Mouse (Mus musculus) embryonic facial prominence, embryonic 14.5 days (tissue): ENCODE data around the gene Bahcc1. TPM values are rescaled to one million over a fixed set of nuclear protein-coding genes. Genes with fewer than 3 reads are reported as not detected.
A peak's percentile ranks its signal among the peaks of the same experiment; 100 is the strongest.

Source experiments
- ATAC-seq: fragments of 200-750 bp; cut with Nextera tagmentation; 2 replicates; pipeline ENCODE4 v1.8.0; 2017; ENCODE audit warnings: low read depth, moderate number of reproducible peaks, moderate TSS enrichment
- DNase-seq: peaks from one replicate; pipeline ENCODE4 v3.0.0-alpha.2; 2015; ENCODE audit warnings: low spot score
- H3K27ac ChIP-seq: fragments of 300-500 bp; sonication (generic); replicated peaks from 2 replicates; pipeline ENCODE4 v1.5.1; 2014; ENCODE audit warnings: low read depth, mild to moderate bottlenecking, low read length, moderate library complexity
- H3K27me3 ChIP-seq: fragments of 300-500 bp; sonication (generic); replicated peaks from 2 replicates; pipeline ENCODE4 v1.6.1; 2014; ENCODE audit warnings: low read length; ENCODE audit not compliant: control insufficient read depth, insufficient read depth
- H3K36me3 ChIP-seq: fragments of 300-500 bp; sonication (generic); 2 replicates; pipeline ENCODE4 v1.6.1; 2014; ENCODE audit warnings: low read length, mixed read lengths; ENCODE audit not compliant: control insufficient read depth, insufficient read depth
- H3K4me1 ChIP-seq: fragments of 300-500 bp; sonication (generic); 2 replicates; pipeline ENCODE4 v1.6.1; 2014; ENCODE audit warnings: antibody characterized with exemption, low read length; ENCODE audit not compliant: control insufficient read depth, insufficient read depth
- H3K4me2 ChIP-seq: fragments of 300-500 bp; sonication (generic); 2 replicates; pipeline ENCODE4 v1.6.1; 2014; ENCODE audit warnings: low read depth, mild to moderate bottlenecking, low read length, moderate library complexity, mixed read lengths
- H3K4me3 ChIP-seq: fragments of 300-500 bp; sonication (generic); 2 replicates; pipeline ENCODE4 v1.5.1; 2014; ENCODE audit warnings: low read depth, mild to moderate bottlenecking, low read length
- H3K9ac ChIP-seq: fragments of 300-500 bp; sonication (generic); 2 replicates; pipeline ENCODE4 v1.6.1; 2014; ENCODE audit warnings: low read depth, mild to moderate bottlenecking, low read length, moderate library complexity, mixed read lengths
- H3K9me3 ChIP-seq: fragments of 300-500 bp; sonication (generic); 2 replicates; pipeline ENCODE4 v1.6.1; 2016; ENCODE audit warnings: low read length; ENCODE audit not compliant: control insufficient read depth
- WGBS: fragments of 180-500 bp; shearing (Covaris S2); extraction: QIAGEN DNeasy Blood & Tissue Kit; methylation state at CpG from one replicate; pipeline ENCODE4 v1.1.7; 2014; 5-methylcytosine and 5-hydroxymethylcytosine counted together
- polyA plus RNA-seq: library from polyadenylated mRNA; unstranded; fragments of >200 nt; fragmentation: Nextera tagmentation; extraction: Ambion mirVana; gene quantifications from 2 replicates; pipeline ENCODE4 v1.2.1, GENCODE M21; 2014

Bahcc1 gene
- polyA plus RNA-seq, 1 experiment from 2014 or later, result 11.1 TPM

DNA sequence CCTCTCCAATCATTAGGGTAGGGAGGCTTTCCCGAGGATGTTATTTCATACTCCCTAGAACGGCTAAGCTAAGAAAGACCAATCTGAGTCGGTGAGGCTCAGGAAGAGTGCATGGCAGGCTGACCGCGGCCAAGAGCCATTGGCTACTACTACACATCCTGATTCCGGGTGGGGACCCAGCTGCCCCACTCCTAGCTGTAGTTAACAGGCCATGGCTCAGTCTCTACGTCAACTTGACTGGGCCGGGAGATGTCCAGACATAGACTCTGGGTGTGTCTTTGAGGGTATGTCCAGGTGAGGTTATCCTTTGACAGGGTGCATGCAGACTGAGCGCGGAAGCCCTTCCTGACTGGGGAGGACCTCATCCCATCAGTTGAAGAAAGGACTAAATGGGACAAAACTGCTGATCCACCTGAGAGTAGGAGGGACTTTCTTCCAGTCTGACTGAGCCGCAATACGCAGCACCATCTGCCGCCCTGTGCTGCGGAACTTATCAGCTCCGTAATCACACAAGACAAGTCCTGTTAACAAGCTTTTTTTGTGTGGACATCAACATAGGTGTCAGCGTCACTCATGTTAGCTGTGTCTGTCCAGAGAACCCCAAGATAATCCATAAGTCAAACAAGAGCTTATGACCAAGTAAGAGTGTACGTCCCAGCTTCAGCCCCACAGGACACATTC lies 14.4 kb upstream of the Bahcc1 start:
- Histone ChIP-seq H3K9me3 (peaks cover 6% of the 10 kb centered on the region), H3K4me1 (peaks cover 23% of the 10 kb centered on the region), H3K36me3 (no peaks in the 10 kb centered on the region), H3K27ac (0 out of 2 replicates have a peak overlapping the region, but pooled peaks have one; percentile 11), H3K4me2 (no peak overlapping the region), H3K27me3 (no peaks in the 10 kb centered on the region), H3K9ac (no peak overlapping the region), H3K4me3 (no peak overlapping the region)
- ATAC-seq (no peak), DNase-seq (no peak)
- WGBS, result 84% methylated on average over 15 of the region's 17 CpGs

DNA sequence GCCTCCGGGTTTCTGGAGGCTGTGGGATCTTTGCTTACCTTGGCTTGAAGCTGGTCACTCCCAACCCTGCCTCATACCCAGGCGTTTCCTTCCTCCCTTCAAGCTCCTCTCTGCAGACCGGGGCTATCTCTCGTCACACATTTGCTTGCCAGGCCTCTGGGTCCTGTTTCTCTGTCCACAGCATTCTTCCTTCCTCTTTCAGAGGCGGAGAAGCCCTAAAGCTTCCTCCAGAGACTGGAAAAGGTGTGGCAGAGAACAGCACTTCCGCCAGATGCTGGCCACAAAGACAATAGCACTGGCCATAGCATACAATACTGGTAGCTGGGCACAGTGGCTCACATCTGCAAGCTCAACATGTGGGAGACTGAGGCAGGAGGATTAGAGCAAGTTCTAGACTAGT lies 13.8 kb upstream of the Bahcc1 start:
- Histone ChIP-seq H3K27me3 (no peaks in the 10 kb centered on the region), H3K9ac (no peak overlapping the region), H3K27ac (no peak overlapping the region), H3K9me3 (peaks cover 3% of the 10 kb centered on the region), H3K4me2 (no peak overlapping the region), H3K4me1 (peaks cover 28% of the 10 kb centered on the region), H3K36me3 (no peaks in the 10 kb centered on the region), H3K4me3 (no peak overlapping the region)
- WGBS, result 56% methylated on average over 6 of the region's 6 CpGs
- no peak for ATAC-seq
- DNase-seq, result no peak

DNA sequence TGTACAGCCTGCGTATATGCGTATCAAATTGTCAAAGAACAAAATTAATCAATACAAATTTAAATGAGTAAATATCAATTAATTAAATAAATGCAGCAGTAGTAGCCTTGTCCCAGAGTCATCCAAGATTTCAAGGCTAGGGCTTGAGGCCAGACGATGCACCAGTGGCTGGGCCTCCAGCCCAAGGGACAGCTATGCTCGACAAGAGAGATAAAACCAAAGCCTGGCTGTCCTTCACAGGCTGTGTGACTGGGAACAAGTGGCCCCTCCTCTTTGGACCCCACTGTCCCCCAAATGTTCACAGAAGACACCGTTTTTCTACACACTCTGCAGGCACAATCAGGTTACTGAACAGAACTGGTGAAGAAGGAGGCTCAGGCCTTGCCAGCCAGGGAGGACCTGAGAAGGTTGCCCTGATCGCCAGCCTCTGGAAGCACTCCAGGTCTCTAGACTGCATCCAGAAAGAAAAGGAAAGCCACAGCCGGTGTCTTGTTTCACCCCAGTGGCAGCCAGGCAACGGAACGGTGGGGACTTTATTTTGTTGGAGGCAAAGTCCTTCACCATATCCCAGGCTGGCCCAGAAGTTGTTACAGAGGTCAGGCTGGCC lies 12.7 kb upstream of the Bahcc1 start:
- Histone ChIP-seq H3K4me2 (no peak overlapping the region), H3K9me3 (no peaks in the 10 kb centered on the region), H3K9ac (peak overlapping the region; percentile 12; the same call in 1 of the 2 replicates), H3K27me3 (no peaks in the 10 kb centered on the region), H3K4me1 (peaks cover 39% of the 10 kb centered on the region), H3K4me3 (no peak overlapping the region), H3K36me3 (no peaks in the 10 kb centered on the region), H3K27ac (peak overlapping the region; percentile 44)
- peak; percentile 64 for DNase-seq
- ATAC-seq, result no peak
- whole genome bisulfite sequencing, result 36% methylated on average over 9 of the region's 9 CpGs

DNA sequence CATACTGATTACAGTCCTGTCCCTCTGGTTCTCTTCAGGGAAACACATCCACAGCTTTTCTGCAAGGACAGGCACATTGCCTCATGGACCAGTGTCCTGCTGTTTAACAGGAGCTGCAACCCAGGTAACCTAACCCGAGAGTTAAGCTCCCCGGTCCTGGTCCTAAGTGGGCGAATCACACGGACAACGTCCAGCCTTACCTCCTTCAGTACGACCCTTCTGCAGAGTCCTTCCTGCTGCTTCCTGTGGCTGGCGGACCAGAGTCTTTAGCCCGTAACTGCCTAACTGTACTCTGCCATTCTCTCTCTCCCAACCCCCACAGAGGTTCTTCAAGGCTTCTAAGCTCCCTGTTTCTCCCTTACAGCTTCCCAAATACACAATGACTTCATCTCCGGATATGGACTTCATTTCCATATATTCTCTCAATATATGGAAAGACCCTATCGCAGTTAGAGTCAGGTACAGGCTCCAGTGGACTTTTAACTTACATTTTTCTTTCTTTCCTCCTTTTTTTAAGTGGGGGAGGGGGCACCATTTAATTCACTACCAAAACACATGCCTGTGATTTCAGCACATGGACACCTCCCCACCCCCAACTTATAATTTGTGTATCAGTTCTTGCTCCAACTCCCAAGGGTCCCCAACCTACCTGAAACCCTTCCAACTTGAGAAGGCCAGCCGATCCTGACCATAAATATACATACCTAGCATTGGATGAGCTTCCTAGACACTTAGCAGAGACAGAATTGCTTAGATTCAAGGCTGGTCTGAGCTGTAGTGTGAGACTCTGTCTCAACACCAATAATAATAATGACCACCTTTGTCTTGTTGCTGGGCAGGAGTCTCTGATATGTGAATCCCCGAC lies 11.6 kb upstream of the Bahcc1 start:
- H3K36me3 ChIP-seq, result no peaks in the 10 kb centered on the region
- H3K9ac ChIP-seq, result no peak overlapping the region
- ATAC-seq, result no peak
- 35% methylated on average over 12 of the region's 12 CpGs for WGBS
- H3K27me3 ChIP-seq, result no peaks in the 10 kb centered on the region
- H3K4me3 ChIP-seq, result no peak overlapping the region
- no peak overlapping the region for H3K4me2 ChIP-seq
- no peaks in the 10 kb centered on the region for H3K9me3 ChIP-seq
- H3K27ac ChIP-seq, result no peak overlapping the region; the same call in 1 of the 2 replicates
- H3K4me1 ChIP-seq, result peaks cover 50% of the 10 kb centered on the region
- DNase-seq, result no peak

DNA sequence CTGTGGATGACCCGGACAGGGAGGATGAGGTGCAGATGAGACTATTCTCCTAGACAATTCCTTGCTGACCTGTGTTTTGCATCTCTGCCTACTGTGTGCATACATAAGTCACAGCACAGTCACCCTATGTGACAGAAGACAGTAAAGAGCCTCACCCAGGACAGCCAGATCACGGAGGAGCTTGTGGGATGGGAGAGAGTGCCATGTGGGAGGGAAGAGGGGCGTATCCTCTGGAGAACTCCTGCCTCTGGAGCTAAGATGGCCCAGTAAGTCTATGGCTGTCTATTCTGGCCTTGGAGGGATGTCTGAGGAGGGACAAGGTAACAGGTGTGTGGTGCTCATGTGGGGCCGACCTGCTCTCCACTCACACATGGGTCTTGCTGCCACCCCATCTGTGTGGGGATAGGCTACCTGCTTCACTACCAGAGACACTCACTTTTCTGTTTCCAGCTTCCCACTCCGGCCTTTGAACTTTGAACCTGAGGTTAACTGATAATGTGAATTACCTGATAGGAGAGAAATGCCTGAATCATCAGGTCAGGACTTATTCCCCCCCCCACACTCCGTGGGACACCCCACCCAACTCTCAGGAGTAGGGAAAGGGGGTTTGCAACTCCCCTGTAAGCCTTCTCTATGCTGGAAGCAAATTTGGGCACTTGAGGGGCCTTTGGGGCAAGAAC lies 10.2 kb upstream of the Bahcc1 start:
- Histone ChIP-seq H3K36me3 (no peaks in the 10 kb centered on the region), H3K27ac (no peak overlapping the region), H3K9ac (no peak overlapping the region), H3K27me3 (no peaks in the 10 kb centered on the region), H3K4me3 (no peak overlapping the region), H3K9me3 (no peaks in the 10 kb centered on the region), H3K4me2 (no peak overlapping the region), H3K4me1 (peaks cover 56% of the 10 kb centered on the region)
- ATAC-seq (no peak), DNase-seq (no peak)
- WGBS, result 79% methylated on average over 6 of the region's 6 CpGs

DNA sequence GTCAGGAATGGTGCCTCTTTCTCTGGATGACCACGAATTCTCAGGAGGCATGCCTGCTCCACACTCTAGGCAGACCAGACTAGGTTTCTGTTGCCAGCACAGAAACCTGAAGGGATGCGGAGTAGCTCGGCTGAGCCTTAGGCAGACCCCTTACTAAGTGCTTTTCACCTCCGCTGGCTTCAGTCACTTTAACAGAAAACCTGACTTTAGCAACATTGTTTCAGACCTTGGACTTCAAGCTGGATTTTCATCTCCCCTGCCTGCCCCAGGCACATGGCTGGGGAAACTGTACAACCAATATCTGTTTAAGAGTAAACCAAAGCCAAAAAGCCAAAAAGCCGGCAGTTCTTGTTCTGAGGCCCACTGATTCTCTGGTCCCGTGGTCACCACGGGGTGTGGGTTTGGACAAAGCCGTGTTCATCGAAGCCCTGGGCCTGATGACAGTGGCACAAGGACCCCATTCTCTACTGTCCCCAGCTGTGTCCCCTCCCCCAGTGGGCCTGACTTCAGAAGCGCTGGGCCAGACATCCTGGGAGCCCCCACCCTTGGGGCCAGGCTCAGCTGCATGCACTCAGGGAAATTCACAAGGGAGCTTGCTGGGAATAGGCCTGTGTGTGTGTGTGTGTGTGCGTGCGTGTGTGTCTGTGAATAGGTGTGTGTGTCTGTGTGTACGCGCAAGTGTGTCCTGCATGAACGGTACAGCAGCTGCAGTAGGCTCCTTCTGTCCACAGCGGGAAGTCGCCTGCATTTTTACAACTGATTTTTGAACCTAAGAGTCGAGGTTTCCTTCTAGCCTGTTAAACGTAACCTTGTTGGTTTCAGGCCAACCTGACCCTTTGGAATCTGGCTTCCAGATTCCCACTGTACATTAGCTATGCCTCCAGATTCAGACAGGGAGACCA lies 8.9 kb upstream of the Bahcc1 start:
- Histone ChIP-seq H3K27me3 (no peaks in the 10 kb centered on the region), H3K4me2 (0 out of 2 replicates have a peak overlapping the region, but pooled peaks have one; percentile 10), H3K36me3 (no peaks in the 10 kb centered on the region), H3K27ac (peak overlapping the region; percentile 46), H3K4me3 (no peak overlapping the region), H3K4me1 (peaks cover 69% of the 10 kb centered on the region), H3K9me3 (no peaks in the 10 kb centered on the region), H3K9ac (peak overlapping the region; percentile 52; the same call in 1 of the 2 replicates)
- ATAC-seq, result peak; percentile 48
- DNase-seq, result peak; percentile 76
- WGBS, result 40% methylated on average over 19 of the region's 19 CpGs

DNA sequence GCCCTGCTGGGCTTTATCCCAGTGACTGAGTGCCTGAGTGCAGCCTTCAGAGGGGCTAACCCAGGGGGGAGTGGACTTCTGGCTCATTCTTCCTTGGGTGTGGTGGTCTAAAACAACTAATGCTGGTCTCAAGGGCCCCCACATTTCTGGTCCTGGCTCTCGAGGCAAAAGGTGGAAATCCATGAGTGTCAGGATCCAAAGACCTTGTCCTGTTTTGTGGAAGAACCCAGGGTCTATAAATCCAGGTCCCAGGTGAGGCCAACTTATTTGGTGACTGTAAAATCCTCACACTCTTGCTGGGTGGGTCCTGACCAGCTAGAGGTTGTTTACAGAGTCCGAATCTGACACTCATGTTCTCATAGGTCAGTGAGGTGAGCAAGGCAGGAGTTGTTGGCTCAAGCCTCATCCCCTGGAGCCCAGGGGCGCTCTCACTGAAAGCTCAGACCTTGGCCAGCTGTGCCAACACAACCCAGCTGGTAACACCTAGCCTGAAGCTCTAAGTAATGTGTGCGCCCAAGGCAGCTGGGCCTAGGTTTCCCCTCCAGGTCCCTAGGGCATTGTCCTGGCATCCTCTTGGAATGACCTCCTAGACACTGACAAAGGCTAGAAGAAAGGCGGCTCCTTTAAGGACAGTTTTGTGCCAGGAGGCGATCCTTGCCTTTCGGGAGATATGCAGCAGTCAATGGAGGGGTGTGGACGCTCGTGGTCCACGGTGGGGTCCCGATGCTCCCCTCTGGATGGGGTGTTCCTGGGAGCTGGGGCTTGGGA lies 8.1 kb upstream of the Bahcc1 start:
- Histone ChIP-seq H3K36me3 (no peaks in the 10 kb centered on the region), H3K27ac (peak overlapping the region; percentile 46), H3K9me3 (no peaks in the 10 kb centered on the region), H3K9ac (peak overlapping the region; percentile 52), H3K4me2 (peak overlapping the region; percentile 51), H3K27me3 (no peaks in the 10 kb centered on the region), H3K4me1 (peaks cover 77% of the 10 kb centered on the region), H3K4me3 (peak overlapping the region; percentile 17)
- 30% methylated on average over 11 of the region's 11 CpGs for WGBS
- DNase-seq (no peak), ATAC-seq (no peak)
